Mouse (Mus musculus) lung, postnatal 10 days (tissue): ENCODE data around the gene Nufip2.
A peak's percentile ranks its signal among the peaks of the same experiment; 100 is the strongest.
"Not testable (repeated sequence)": the region's sequence is repeated elsewhere in the genome, so short reads cannot be mapped to it uniquely, and the experiment has no call there.

Experiments
- DNase-seq: peaks from one replicate; pipeline ENCODE4 v3.0.0; 2021

Gene Nufip2

DNA sequence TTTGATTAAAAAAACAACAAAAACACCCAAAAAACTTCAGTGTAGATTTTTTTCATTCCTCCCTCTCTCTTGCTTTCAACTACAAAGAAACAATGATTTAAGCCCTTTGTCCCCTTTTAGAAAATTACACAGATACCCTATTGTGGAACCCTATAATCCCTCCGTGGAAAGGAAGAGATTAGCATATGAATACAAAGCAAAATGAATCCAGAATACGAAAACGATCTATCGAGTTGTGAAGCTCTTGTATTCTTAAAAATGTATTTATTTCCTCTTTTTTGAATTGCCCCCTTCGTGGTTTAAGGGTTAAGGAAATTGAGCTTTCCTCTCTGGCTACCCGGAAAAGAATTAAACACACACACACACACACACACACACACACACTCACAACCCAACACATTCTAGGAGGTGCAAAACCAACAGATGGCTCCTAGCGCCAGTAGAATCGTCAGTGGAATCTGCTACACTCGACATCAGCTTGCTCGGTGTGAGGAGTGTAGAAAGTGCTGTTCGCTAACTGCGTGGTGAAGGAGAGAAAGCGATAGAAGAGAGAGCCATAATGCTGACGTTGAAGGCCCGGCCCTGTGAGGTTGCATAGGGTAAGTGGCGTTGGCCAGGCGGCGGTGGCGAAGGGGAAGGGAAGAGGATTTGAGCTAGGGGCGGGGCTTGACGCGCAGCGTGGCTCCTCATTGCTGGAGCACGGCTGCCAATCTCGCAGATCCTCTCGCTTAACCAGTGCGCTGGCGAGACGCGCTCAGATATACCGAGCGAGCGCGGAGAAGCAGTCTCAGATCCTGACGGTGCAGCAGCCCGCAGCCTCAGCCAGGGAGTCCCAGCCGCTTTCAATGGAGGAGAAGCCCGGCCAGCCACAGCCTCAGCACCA, at the start of gene Nufip2:
Nufip2 (plus strand) TSS at position 773 of the 883 bp plus-strand sequence.
- DNase-seq: peak; percentile 100

DNA sequence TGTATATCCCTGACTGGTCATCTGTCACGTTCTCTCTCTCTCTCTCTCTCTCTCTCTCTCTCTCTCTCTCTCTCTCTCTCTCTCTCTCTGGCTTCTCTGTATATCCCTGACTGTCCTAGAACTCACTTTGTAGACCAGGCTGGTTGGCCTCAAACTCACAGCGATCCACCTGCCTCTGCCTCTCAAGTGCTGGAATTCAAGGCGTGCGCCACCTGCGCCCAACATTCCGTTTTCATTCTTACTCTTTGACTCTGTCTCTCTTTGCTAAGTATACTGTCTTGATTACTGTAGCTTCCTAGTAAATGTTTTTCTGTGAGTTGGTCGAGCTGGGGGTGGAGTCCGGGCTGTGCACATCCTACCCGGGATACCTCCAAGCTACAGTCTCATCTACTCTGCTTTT, 44.6 kb upstream of the Nufip2 start:
- DNase-seq: no peak

DNA sequence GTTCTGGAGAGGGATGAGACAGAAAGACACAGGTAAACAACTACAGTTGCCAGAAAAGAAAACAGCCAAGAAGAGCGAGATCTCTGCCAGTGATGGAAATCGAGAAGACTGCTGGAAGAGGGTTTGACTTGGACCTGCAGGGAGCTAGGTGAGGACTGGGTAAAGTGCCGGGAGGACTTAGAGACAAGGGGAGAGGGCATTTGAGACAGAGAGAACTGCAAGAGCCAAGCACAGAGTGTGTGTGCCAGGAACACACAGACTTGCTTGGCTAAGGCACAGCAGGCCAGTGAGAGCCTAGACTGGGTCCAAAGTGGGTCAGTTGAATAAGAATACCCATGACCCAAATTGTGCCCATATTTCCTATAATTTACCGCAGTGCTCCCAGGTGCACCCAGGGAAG, 40.5 kb upstream of the Nufip2 start:
- no peak for DNase-seq

DNA sequence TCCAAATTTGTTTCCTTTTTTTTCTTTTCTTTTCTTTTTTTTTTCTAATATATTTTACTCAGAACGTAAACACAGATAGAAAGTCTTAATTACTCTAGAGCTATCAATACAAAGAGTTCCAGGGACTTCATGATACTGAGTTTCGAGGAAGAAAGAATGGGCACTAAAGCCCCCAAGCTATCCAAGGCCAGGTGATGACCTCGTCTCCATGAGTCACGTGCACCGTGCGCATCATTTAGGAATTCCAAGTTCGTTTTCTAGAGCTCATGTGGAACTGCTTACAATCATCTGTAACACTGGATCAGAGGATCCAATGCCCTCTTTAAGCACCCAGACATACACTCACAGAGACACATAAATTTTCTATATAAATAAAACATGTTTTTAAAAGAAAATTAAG, 37.1 kb upstream of the Nufip2 start:
- no peak for DNase-seq

DNA sequence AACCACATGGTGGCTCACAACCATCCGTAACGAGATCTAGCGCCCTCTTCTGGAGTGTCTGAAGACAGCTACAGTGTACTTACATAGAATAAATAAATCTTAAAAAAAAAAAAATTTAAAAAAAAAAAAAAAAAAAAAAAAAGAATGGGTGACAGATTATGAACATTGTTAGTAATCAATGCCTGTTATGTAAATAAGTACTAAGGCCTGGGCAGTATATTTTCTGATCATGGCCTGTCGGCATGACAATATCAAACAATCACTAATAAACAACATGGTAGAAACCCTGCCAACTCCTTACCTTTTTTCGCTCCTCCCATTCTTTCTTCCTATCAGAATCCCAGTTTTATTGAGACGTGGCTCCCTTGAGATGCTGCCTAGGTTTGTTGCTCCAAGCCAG, 33.5 kb upstream of the Nufip2 start:
- DNase-seq: no peak

DNA sequence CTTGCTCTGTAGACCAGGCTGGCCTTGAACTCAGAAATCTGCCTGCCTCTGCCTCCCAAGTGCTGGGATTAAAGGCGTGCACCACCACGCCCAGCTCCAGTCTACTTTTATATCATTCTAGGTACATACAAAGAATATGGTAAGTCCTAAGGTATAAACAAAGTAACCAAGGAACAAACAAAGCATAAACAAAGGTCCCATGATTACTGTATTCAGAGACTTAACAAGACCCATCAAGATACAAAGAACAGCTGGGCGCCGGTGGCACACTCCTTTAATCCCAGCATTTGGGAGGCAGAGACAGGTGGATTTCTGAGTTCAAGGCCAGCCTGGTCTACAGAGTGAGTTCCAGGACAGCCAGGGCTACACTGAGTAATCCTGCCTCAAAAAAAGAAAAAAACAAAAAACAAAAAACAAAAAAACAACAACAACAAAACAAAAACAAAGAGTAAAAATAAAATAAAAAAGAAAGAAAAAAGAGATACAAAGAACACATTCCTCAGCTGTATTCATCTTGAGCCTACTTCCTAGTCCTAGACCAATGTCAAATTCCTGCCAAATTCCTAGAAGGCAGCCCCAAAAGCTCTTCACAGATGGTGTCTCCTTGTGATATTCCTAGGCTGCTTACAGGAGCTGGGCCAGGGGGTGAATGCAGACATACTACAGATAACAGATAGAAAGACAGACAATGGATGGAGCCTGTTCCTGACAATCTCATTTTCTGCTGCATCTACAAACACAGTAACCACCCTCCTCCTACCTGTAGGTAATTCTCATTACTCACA, 32.4 kb upstream of the Nufip2 start:
- DNase-seq: not testable (repeated sequence)

DNA sequence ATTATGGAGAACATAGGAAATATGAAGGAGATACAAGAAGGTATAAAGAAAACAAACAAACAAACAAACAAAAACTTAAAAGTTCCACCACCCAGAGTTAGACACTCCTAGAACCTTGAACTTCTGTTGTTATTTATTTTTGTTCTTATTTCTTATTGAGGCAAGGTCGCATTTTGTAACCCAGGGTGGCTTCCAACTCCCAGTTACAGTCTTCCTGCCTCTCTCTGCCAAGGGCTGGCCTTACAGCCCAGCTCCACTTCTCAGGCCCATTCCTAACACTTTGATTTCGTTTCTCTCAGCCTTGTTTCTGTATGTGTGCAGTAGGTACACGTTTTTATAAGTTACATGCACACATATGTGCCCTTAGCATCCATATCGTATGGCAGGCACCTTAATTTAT, 26.0 kb upstream of the Nufip2 start:
- DNase-seq: no peak

DNA sequence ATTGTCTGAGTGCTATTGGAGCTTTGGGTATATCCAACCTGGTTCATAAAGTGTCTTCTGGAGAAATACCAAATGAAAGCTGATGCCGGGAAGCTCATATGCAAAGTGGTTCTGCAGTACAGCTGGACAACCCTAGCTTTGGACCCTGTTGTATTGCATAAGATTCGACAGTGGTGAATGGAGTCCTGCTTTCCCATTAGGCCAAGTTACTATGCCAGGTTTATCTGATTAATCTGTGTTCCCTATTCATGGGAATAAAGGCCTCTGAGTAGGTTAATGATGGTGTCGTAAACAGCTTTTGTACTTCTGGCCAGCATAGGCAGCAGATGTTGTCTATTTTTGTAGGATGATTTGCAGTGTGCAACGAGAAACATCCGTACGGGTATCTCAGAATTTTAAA, 22.3 kb upstream of the Nufip2 start:
- DNase-seq: no peak

DNA sequence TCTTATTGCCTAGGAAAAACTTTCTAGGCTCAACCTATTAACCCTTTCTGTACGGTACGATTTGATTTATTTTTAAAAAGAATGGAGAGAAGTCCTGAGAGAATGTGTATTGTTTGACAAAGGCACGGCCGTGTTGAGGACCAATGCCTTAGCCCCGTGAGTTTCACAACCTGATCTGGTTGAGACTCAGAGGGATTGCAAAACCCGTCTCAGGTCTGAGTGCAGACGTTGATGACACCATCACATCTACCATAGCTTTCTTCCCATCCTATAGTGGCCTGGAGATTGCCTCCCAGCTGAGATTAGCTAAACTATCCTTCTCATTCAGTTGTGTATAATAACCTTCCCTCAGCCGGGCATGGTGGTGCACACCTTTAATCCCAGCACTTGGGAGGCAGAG, 21.9 kb upstream of the Nufip2 start:
- DNase-seq: no peak

DNA sequence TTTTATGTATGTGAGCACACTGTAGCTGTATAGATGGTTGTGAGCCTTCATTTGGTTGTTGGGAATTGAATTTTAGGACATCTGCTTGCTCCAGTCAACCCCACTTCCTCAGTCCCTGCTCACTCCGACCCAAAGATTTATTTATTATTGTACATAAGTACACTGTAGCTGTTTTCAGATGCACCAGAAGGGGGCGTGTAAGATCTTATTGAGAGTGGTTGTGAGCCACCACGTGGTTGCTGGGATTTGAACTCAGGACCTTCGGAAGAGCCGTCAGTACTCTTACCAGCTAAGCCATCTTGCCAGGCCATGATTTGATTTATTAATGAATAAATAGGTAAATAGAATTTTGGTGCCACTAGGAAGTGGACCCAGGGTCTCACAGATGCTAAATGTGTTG, 20.6 kb upstream of the Nufip2 start:
- not testable (repeated sequence) for DNase-seq

DNA sequence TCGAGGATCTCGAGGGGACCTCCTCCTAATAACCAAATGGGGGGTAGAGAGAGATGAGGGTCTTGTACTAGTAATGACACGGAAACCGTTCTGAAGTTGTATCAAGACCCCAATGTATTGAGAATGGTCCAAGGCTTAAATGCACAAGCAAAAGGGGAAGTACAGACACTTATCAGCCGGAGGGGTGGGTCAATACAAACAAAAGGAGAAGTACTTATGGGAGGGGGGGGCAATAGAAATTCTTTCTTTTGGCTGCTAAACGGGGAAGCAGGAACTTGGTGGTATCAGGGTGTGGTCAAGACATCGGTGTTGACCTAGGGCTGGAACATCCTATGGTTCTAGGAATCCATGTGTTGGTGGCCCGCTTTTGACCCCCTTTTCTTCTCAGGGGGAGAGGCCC, 19.2 kb upstream of the Nufip2 start:
- DNase-seq: not testable (repeated sequence)

DNA sequence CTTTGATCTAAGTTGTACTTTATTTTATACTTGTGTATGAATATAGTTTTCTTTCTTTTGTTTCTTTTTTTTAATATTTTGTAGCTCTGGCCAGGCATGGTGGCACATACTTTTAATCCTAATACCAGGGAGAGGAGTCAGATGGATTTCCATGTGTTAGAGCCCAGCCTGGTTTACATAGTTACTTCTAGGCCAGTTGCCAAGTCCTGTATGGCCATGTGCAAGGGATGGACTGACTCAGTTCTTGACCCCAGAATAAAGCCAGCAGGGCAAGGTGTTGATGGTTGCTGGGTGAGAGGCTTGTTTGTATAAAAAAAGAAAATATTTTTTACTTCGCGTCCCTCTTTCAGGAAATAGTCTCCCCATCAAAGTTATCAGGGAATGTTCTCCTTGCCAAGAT, 13.2 kb upstream of the Nufip2 start:
- DNase-seq: no peak

DNA sequence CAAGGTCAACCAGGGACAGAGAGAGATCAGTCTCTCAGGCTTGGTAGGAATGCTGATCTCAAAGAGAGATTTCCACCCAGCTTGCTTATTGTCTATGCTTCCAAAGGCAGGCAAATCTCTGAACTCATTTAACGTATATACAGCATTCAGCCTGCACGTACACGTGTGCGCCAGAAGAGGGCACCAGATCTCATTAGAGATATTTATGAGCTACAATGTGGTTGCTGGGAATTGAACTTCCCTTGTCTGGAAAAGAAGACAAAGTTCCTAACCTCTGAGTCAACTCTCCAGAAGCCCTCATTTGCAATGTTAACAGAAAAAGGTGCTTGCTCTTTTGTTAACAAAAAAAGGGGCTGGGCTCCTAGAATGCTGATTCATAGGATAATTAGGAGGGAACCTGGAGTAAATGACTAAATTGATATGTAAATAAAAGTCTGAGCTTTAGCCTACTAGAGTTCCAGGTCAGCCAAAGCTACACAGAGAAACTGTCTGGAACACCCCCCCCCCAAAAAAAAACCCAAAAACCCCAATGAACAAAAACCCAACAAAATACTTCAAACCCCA, 12.4 kb upstream of the Nufip2 start:
- no peak for DNase-seq

DNA sequence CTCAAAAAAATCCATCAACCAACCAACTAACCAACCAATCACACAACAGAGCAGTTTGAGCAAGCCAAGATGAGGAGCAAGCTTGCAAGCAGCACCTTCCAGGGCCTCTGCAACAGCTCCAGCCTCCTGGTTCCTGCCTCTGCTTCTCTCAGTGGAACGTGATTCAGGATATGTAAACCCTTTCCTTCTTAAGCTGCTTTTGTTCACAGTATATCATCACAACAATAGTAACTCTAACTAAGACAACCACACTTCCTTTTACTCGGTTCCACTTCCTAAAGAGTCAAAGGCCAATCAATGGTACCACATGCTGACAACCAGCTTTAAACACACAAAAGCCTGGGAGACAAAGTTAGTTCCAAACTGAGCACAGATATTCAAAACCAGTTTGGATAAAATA, 5.9 kb upstream of the Nufip2 start:
- no peak for DNase-seq

DNA sequence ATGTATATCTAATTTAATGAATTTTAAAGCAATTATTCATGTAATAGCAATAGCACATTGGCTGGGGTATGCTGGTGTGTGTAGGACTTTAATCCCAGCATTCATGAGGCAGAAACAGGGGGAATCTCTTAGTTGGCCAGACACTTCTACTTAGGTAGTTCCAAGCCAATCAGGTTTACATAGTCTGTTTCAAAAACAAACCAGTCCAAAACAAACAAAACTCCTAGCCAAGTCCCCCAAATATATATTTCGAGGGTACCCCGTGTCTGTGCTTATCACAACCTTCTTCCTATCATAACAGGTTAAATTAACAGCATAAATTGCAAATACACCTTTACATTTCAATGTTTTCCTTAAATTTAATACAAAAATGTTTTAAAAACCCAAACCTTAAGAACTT, 1.1 kb upstream of the Nufip2 start:
- no peak for DNase-seq

DNA sequence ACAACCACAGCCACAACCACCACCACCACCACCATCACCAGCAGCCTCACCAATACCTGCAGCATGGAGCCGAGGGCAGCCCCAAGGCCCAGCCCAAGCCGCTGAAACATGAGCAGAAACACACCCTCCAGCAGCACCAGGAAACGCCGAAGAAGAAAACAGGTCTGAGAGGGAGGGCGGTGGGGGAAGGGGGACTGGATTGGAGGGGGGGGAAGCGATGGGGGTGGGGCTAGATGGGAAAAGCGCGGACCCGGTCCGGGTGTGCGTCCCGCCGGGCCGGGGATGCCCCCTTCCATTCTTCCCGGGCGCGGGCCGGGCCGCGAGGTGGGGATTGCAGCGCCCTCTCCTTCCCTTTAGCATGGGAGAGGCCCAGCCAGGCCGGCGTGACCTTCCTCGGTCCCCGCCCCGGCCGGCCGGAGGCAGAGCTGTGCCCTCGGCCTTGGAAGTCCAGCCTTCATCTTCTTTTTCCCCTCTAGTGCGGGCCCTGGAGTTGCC, 438 bp downstream of the Nufip2 start:
- peak; percentile 47 for DNase-seq

DNA sequence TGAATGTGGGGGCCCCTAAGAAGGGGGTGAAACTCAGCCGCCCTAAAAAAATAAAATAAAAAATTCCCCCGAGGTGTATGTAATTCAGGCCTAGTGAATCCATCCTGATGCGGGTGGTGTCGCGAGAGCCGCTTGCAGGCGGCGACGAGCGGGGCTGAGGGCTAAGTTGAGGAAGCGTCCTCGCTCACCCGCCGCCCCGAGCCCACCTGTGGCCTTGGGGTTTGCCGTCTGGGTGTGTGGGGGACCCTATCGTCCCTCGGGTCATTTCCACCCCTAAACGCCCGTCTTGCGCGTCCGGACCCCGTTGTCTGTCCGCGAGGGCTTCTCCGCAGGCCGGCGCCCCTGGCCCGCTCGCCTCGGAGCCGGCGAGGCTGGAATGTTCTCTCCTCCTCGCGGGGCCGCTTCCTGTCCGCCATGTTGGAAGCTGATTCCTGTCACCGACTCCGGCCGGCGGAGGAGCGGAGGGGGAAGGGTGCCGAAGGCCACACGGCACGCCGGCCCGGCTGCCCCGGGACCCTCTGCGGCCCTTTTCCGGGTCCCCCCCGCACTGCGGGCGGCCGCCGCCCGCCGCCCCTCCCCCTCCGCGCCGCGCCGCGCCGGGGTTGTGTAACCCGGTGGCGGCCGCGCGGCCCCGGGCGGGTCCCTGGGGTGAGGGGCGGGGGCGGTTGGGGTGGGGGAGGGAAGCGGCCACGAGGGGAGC, 1.0 kb downstream of the Nufip2 start:
- peak; percentile 77 for DNase-seq

DNA sequence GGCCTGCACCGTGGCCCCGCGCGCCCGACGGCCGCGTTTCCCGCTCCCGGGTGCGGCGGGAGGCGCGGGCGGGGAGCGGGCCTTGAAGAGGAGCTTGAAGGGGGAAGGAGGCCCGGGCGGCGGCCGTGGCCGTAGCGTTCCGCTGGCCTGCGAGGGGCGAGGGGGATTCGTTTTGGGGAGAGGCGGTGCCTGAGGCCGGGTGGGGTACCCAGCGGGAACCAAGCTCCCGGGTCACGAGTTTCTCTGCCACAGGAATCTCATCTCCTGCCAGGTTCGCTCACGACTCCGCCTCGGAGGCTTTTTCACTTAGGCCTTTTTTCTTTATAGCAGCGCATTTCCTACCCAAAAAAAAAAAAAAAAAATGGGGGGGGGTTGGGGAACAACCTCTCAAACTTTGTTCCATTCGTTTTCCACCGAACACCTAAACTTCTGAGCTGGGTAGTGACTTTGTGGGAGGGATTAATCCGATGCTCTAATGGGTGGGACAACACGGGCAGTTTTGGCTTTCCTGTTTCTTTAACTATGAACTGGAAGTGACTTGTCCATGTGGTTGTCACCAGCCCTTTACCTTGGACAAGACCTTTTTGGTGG, 1.7 kb downstream of the Nufip2 start:
- DNase-seq: peak; percentile 60

DNA sequence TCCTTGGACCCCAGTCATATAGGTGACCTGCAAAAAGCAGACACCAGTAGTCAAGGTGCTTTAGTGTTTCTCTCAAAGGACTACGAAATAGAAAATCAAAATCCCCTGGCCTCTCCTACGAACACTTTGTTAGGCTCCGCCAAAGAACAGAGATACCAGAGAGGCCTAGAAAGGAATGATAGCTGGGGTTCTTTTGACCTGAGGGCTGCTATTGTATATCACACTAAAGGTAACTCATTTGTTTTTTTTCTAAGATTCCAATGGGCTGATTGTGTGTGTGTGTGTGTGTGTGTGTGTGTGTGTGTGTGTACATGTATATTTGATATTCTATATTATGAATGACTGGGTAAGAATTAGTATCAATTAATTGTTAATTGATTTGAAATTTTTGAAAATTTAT, 7.1 kb downstream of the Nufip2 start:
- DNase-seq: no peak

DNA sequence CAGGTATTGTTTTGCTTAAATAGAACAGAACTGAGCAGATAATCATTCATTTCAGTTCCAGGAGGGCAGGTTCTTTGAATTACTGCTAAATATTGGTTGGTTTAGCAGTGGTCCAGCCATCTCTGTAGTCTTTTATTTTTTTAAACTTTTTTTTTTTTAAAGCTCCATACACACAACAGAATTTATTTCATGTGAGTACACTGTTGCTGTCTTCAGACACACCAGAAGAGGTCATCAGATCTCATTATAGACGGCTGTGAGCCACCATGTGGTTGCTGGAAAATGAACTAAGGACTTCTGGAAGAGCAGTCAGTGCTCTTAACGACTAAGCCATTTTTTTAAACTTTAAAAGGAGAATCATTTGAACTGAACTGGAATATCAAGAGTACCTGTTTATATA, 11.3 kb downstream of the Nufip2 start:
- DNase-seq: no peak

DNA sequence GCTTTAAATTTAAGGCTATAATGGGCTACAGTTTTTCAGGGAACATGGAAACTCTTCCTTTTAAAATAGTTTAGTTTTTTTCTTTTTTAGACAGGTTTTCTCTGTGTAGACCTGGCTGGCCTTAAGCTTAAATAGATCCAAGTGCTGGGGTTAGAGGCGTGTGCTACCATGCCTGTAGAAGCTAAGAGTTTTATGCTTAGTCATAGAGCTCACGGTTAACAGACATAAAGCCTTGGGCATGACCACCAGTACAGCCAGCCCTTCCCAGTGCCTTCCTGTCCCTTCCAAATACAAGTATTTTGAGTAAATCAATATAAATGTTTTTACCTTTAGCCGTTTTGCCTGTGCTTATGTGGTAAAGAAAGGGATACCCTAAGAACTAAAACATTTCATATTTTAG, 20.0 kb downstream of the Nufip2 start:
- no peak for DNase-seq

DNA sequence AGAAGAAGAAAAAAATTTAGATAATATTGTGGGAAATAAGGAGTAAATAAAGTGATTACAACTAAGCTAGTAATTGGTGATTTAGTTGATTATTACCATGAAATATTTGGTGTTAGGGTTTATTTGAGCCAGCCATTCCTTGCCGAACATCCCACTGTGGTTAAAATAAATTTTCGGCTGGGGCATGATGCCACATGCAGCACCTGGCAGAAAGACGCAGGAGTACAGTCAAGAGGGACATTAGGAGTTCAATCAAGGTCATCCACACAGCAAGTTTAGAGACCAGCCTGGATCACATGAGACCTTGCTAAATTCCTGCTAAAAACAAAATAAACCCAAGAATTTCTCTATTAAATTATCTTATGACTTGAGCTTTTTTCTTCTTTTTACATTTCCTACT, 23.1 kb downstream of the Nufip2 start:
- DNase-seq: no peak

DNA sequence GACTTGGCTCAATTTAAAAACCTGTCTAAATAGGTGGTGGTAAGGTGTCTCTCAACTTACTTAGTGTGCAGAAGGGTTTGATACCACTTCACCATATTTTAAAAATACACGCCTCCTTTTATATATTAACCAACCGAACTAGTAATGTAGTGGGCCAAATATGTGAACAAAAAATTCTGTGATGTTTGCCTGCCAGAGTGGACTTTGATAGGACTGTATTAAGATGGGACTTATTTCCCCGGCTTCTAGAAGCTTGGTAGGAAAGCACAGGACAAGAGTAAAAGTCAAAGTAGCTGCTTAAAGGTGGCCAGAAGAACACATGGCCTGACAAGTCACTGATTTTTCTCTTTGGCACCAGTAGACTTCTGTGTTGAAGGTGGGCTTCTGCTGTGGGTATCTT, 27.8 kb downstream of the Nufip2 start:
- DNase-seq: no peak
